Mouse (Mus musculus): Measurements from ENCODE around the gene Opn1mw. TPM values are rescaled to one million over a fixed set of nuclear protein-coding genes. Genes with fewer than 3 reads are reported as not detected.
"Not testable (repeated sequence)": the region's sequence is repeated elsewhere in the genome, so short reads cannot be mapped to it uniquely, and the experiment has no call there.

The Opn1mw gene
- polyA plus RNA-seq, 1 experiment from 2014 or later = not detected

DNA sequence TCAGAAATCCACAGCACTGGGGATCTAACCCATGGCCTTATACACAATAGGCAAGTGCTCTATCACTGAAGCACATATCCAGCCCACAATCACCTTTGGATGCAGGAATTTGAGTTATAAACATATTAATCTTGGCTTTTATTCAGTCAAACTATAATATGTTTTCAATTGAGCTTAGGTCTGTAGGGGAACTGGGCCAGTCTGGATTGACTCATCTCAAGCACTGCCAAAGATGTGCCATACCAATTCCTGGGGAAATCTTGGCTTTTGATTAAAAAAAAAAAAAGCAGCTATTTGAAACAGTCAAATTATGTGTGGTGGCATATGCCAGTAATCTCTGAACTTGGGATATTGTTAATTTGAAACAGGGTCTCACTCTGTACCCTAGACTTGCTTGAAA lies 13.2 kb upstream of the Opn1mw start:
- Histone ChIP-seq H3K9me3 (ENCODE audit: control insufficient read depth, low read length) (no peaks in the 10 kb centered on the region), H3K27ac (replicated peaks; ENCODE audit: low read depth, low read length) (no peak overlapping the region), H3K4me3 (ENCODE audit: low read depth, low read length) (no peak overlapping the region), H3K4me2 (ENCODE audit: low read depth, severe bottlenecking) (no peak overlapping the region), H3K36me3 (ENCODE audit: control insufficient read depth, insufficient read depth, low read length) (no peaks in the 10 kb centered on the region), H3K9ac (ENCODE audit: low read length) (no peak overlapping the region), H3K4me1 (ENCODE audit: control insufficient read depth, insufficient read depth, low read length) (no peaks in the 10 kb centered on the region), H3K27me3 (ENCODE audit: control insufficient read depth, insufficient read depth, low read length) (no peaks in the 10 kb centered on the region)
- DNase-seq (ENCODE audit: low spot score) = no peak
- no peak for ATAC-seq (ENCODE audit: insufficient number of reproducible peaks, low FRiP score, low TSS enrichment, low read depth)

DNA sequence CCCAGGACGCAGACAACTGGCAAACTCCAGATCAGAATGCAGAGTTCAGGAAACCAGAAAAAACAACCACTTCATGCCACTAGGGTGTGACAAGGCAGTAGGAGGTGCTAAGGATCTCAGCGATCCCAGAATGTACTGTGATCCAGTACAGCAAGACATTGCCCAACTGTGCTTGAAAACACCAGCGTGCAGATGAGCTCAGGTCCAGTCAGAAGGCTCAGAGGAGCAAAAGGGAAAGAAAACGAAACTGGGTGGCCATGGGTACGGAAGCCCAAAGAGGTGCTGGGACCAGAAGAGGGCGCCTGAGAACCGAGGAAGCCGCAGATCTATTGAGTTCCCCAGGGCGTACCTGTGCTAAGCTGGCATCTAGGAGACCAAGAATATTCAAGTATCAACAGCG lies 11.8 kb upstream of the Opn1mw start:
- Histone ChIP-seq H3K36me3 (ENCODE audit: control insufficient read depth, insufficient read depth, low read length) (no peaks in the 10 kb centered on the region), H3K27ac (replicated peaks; ENCODE audit: low read depth, low read length) (no peak overlapping the region), H3K9me3 (ENCODE audit: control insufficient read depth, low read length) (no peaks in the 10 kb centered on the region), H3K4me1 (ENCODE audit: control insufficient read depth, insufficient read depth, low read length) (no peaks in the 10 kb centered on the region), H3K4me3 (ENCODE audit: low read depth, low read length) (no peak overlapping the region), H3K4me2 (ENCODE audit: low read depth, severe bottlenecking) (0 out of 2 replicates have a peak overlapping the region, but pooled peaks have one; percentile 22), H3K27me3 (ENCODE audit: control insufficient read depth, insufficient read depth, low read length) (no peaks in the 10 kb centered on the region), H3K9ac (ENCODE audit: low read length) (no peak overlapping the region)
- DNase-seq (ENCODE audit: low spot score) (peak; percentile 32), ATAC-seq (ENCODE audit: insufficient number of reproducible peaks, low FRiP score, low TSS enrichment, low read depth) (no peak)
- WGBS = 26% methylated on average over 10 of the region's 10 CpGs

DNA sequence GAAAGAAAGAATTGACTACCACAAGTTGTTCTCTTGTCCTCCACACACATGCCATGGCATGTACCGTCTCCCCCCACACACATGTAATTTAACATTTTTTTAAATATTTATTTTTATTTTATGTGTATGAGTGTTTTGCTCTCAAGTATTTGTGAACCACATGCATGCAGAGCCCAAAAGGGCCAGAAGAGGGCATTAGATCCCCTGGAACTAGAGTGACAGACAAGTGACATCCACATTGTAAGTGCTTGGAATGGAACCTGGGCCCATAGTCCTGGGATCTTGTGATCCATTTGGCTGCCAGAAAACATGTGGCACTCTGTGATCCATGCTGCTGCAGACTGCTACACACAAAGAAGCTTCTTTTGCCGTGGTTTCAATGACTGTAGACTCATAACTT lies 2.3 kb upstream of the Opn1mw start:
- Histone ChIP-seq H3K4me2 (ENCODE audit: low read depth, severe bottlenecking) (no peak overlapping the region), H3K27ac (replicated peaks; ENCODE audit: low read depth, low read length) (no peak overlapping the region), H3K4me3 (ENCODE audit: low read depth, low read length) (no peak overlapping the region), H3K9ac (ENCODE audit: low read length) (no peak overlapping the region), H3K9me3 (ENCODE audit: control insufficient read depth, low read length) (no peaks in the 10 kb centered on the region), H3K36me3 (ENCODE audit: control insufficient read depth, insufficient read depth, low read length) (no peaks in the 10 kb centered on the region), H3K27me3 (ENCODE audit: control insufficient read depth, insufficient read depth, low read length) (no peaks in the 10 kb centered on the region), H3K4me1 (ENCODE audit: control insufficient read depth, insufficient read depth, low read length) (no peaks in the 10 kb centered on the region)
- ATAC-seq (ENCODE audit: insufficient number of reproducible peaks, low FRiP score, low TSS enrichment, low read depth) = no peak
- WGBS = 60% methylated on average over 2 of the region's 2 CpGs
- peak; percentile 20 for DNase-seq (ENCODE audit: low spot score)

DNA sequence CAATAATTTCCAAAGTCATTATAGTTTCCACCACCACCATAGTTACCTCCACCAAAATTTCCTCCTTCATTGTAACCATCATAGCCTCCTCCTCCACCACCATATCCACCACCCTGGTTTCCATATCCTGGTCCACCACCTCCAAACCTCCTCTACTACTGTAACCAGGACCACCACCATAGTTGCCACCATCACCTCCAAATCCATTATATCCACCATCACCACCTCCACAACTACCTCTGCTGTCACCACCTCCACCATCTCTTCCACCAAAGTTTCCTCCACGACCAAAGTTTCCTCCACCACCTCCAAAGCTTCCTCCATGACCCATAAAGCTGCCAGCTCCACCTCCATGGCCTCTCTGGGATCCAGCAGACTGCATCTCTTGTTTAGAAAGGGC lies 8.0 kb downstream of the Opn1mw start, which contains the start of gene Mecp2:
TSS of gene Mecp2 (minus strand) at position 101 of the 400 bp plus-strand sequence.
- not testable (repeated sequence) for H3K9ac ChIP-seq (ENCODE audit: low read length); H3K9me3 ChIP-seq (ENCODE audit: control insufficient read depth, low read length); DNase-seq (ENCODE audit: low spot score); H3K4me2 ChIP-seq (ENCODE audit: low read depth, severe bottlenecking); H3K4me1 ChIP-seq (ENCODE audit: control insufficient read depth, insufficient read depth, low read length); H3K27ac ChIP-seq (replicated peaks; ENCODE audit: low read depth, low read length); H3K4me3 ChIP-seq (ENCODE audit: low read depth, low read length); ATAC-seq (ENCODE audit: insufficient number of reproducible peaks, low FRiP score, low TSS enrichment, low read depth); H3K27me3 ChIP-seq (ENCODE audit: control insufficient read depth, insufficient read depth, low read length); H3K36me3 ChIP-seq (ENCODE audit: control insufficient read depth, insufficient read depth, low read length)
- WGBS = 17% methylated on average over 1 of the region's 1 CpGs

DNA sequence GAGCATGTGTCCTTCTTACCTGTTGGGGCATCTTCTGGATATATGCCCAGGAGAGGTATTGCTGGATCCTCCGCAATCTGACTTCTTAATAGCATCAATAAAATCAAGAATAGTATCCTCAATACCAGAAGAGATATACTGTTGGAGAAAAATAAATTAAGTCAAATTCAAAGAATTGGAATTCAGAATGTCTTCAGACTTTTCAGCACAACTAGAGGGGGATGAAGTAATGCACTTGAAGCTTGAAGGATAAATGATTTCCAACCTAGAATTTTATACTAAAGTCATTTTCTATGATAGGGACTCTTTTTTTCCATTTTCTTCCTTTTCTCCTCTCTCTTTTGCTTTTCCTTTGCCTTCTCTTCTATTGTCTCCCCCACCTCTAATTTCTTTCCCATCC lies 40.5 kb downstream of the Opn1mw start, which contains the start of gene Tex28:
TSS of gene Tex28 (minus strand) at position 101 of the 400 bp plus-strand sequence.
- Histone ChIP-seq H3K4me2 (ENCODE audit: low read depth, severe bottlenecking) (no peak within 1 kb of the TSS), H3K9ac (ENCODE audit: low read length) (no peak within 1 kb of the TSS), H3K9me3 (ENCODE audit: control insufficient read depth, low read length) (no peaks in the 10 kb centered on the region), H3K4me3 (ENCODE audit: low read depth, low read length) (no peak within 1 kb of the TSS), H3K27ac (replicated peaks; ENCODE audit: low read depth, low read length) (no peak within 1 kb of the TSS), H3K27me3 (ENCODE audit: control insufficient read depth, insufficient read depth, low read length) (no peaks in the 10 kb centered on the region), H3K36me3 (ENCODE audit: control insufficient read depth, insufficient read depth, low read length) (no peaks in the 10 kb centered on the region), H3K4me1 (ENCODE audit: control insufficient read depth, insufficient read depth, low read length) (no peaks in the 10 kb centered on the region)
- ATAC-seq (ENCODE audit: insufficient number of reproducible peaks, low FRiP score, low TSS enrichment, low read depth) (no peak), DNase-seq (ENCODE audit: low spot score) (no peak)
- 90% methylated on average over 1 of the region's 1 CpGs for WGBS

DNA sequence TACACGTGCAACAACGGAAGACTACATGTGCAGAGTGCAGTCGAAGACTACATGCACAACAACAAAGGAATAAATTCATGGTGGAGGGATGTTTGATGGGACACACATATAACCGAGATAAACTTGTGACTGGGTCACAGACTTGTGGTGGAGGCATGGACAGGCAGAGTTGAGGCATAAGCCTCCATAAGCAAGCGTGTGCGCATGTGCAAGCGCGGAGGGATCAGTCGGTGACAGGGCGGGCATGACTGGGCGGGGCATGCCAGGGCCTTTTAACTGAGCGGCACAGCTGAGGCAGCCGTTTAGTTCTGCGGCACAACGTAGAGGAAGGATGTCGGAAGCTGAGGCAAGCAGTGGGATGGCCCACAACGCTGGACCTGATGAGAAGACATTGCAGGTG lies 49.7 kb downstream of the Opn1mw start, which contains the start of gene Tktl1:
TSS of gene Tktl1 (plus strand) at position 301 of the 400 bp plus-strand sequence.
- no peaks in the 10 kb centered on the region for H3K9me3 ChIP-seq (ENCODE audit: control insufficient read depth, low read length)
- no peak within 1 kb of the TSS for H3K9ac ChIP-seq (ENCODE audit: low read length)
- WGBS = 90% methylated on average over 17 of the region's 17 CpGs
- no peaks in the 10 kb centered on the region for H3K4me1 ChIP-seq (ENCODE audit: control insufficient read depth, insufficient read depth, low read length)
- H3K36me3 ChIP-seq (ENCODE audit: control insufficient read depth, insufficient read depth, low read length) = no peaks in the 10 kb centered on the region
- no peak within 1 kb of the TSS for H3K27ac ChIP-seq (replicated peaks; ENCODE audit: low read depth, low read length)
- H3K27me3 ChIP-seq (ENCODE audit: control insufficient read depth, insufficient read depth, low read length) = no peaks in the 10 kb centered on the region
- no peak for ATAC-seq (ENCODE audit: insufficient number of reproducible peaks, low FRiP score, low TSS enrichment, low read depth)
- DNase-seq (ENCODE audit: low spot score) = no peak
- H3K4me3 ChIP-seq (ENCODE audit: low read depth, low read length) = no peak within 1 kb of the TSS
- H3K4me2 ChIP-seq (ENCODE audit: low read depth, severe bottlenecking) = no peak within 1 kb of the TSS

Other genes with a start within 250 kb of the Opn1mw start
- 0.21 and 0.35 TPM in 2 replicates for gene Avpr2, start 235.4 kb upstream of the Opn1mw start, polyA plus RNA-seq (2014; fragmentation: Nextera tagmentation; extraction: Ambion mirVana)
- gene L1cam, start 231.4 kb upstream of the Opn1mw start, polyA plus RNA-seq (2014; fragmentation: Nextera tagmentation; extraction: Ambion mirVana) = 0.85 and 1.2 TPM in 2 replicates
- gene Arhgap4, start 205.6 kb upstream of the Opn1mw start, polyA plus RNA-seq (2014; fragmentation: Nextera tagmentation; extraction: Ambion mirVana) = 2.0 and 2.3 TPM in 2 replicates
- gene Naa10, start 205.5 kb upstream of the Opn1mw start, polyA plus RNA-seq (2014; fragmentation: Nextera tagmentation; extraction: Ambion mirVana) = 156 and 159 TPM in 2 replicates
- 9.8 and 13.2 TPM in 2 replicates for gene Renbp, start 196.6 kb upstream of the Opn1mw start, polyA plus RNA-seq (2014; fragmentation: Nextera tagmentation; extraction: Ambion mirVana)
- 84.0 and 85.5 TPM in 2 replicates for gene Hcfc1, start 161.1 kb upstream of the Opn1mw start, polyA plus RNA-seq (2014; fragmentation: Nextera tagmentation; extraction: Ambion mirVana)
- 40.3 and 46.2 TPM in 2 replicates for gene Irak1, start 103.5 kb upstream of the Opn1mw start, polyA plus RNA-seq (2014; fragmentation: Nextera tagmentation; extraction: Ambion mirVana)
- gene Mecp2, start 7.9 kb downstream of the Opn1mw start, polyA plus RNA-seq (2014; fragmentation: Nextera tagmentation; extraction: Ambion mirVana) = 12.0 and 13.1 TPM in 2 replicates
- not detected in 2 replicates for gene Tex28, start 40.4 kb downstream of the Opn1mw start, polyA plus RNA-seq (2014; fragmentation: Nextera tagmentation; extraction: Ambion mirVana)
- not detected in 2 replicates for gene Tktl1, start 49.8 kb downstream of the Opn1mw start, polyA plus RNA-seq (2014; fragmentation: Nextera tagmentation; extraction: Ambion mirVana)
- gene Flna, start 122.4 kb downstream of the Opn1mw start, polyA plus RNA-seq (2014; fragmentation: Nextera tagmentation; extraction: Ambion mirVana) = 281 and 303 TPM in 2 replicates
- 34.9 and 38.2 TPM in 2 replicates for gene Emd, start 127.2 kb downstream of the Opn1mw start, polyA plus RNA-seq (2014; fragmentation: Nextera tagmentation; extraction: Ambion mirVana)
- 867 and 882 TPM in 2 replicates for gene Rpl10, start 143.3 kb downstream of the Opn1mw start, polyA plus RNA-seq (2014; fragmentation: Nextera tagmentation; extraction: Ambion mirVana)
- gene Taz, start 154.4 kb downstream of the Opn1mw start, polyA plus RNA-seq (2014; fragmentation: Nextera tagmentation; extraction: Ambion mirVana) = 63.1 and 72.0 TPM in 2 replicates
- gene Dnase1l1, start 154.9 kb downstream of the Opn1mw start, polyA plus RNA-seq (2014; fragmentation: Nextera tagmentation; extraction: Ambion mirVana) = 5.4 and 5.8 TPM in 2 replicates
- gene Atp6ap1, start 169.6 kb downstream of the Opn1mw start, polyA plus RNA-seq (2014; fragmentation: Nextera tagmentation; extraction: Ambion mirVana) = 81.1 and 84.3 TPM in 2 replicates
- 176 and 207 TPM in 2 replicates for gene Gdi1, start 177.5 kb downstream of the Opn1mw start, polyA plus RNA-seq (2014; fragmentation: Nextera tagmentation; extraction: Ambion mirVana)
- 65.8 and 67.8 TPM in 2 replicates for gene Fam50a, start 185.6 kb downstream of the Opn1mw start, polyA plus RNA-seq (2014; fragmentation: Nextera tagmentation; extraction: Ambion mirVana)
- 10.5 and 12.9 TPM in 2 replicates for gene Plxna3, start 201.6 kb downstream of the Opn1mw start, polyA plus RNA-seq (2014; fragmentation: Nextera tagmentation; extraction: Ambion mirVana)
- gene Lage3, start 226.2 kb downstream of the Opn1mw start, polyA plus RNA-seq (2014; fragmentation: Nextera tagmentation; extraction: Ambion mirVana) = 121 and 122 TPM in 2 replicates
- gene Ubl4a, start 245.8 kb downstream of the Opn1mw start, polyA plus RNA-seq (2014; fragmentation: Nextera tagmentation; extraction: Ambion mirVana) = 54.6 and 56.7 TPM in 2 replicates
- gene Slc10a3, start 245.9 kb downstream of the Opn1mw start, polyA plus RNA-seq (2014; fragmentation: Nextera tagmentation; extraction: Ambion mirVana) = 10.8 and 15.2 TPM in 2 replicates

Data from limb, embryonic 11.5 days (tissue).